Mouse (Mus musculus): Measurements from ENCODE around the gene Gm7361. TPM values are rescaled to one million over a fixed set of nuclear protein-coding genes. Genes with fewer than 3 reads are reported as not detected.

The Gm7361 gene
- polyA plus RNA-seq, 1 experiment from 2014 or later, result not detected

DNA sequence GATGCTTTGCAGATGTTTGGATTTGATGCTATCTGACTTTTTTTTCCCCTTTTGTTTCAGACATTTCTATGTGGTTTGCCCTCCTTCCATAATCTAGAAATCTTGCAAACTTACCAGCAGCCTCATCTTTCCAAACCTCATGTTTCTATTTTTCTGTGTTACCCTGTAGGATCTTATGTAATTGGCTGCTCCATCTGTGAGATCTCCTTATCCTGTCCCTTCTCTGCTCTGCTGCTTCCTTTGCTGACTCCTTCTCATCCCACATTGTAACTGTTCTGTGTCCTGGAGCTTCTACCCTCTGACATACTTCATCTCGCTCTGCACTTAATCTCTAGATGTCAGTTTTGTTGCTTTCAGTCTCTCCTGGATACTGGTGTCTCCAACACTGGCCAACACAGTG lies 35.8 kb downstream of the Gm7361 start:
- Histone ChIP-seq H3K27ac (replicated peaks; ENCODE audit: low read depth, low read length) (no peak overlapping the region), H3K4me1 (ENCODE audit: control insufficient read depth, insufficient read depth, low read length) (no peaks in the 10 kb centered on the region), H3K9ac (ENCODE audit: low read depth, low read length) (no peak overlapping the region), H3K36me3 (ENCODE audit: control insufficient read depth, insufficient read depth, low read length) (no peaks in the 10 kb centered on the region), H3K9me3 (ENCODE audit: control insufficient read depth, low read length) (no peaks in the 10 kb centered on the region), H3K4me3 (ENCODE audit: low read depth, low read length) (no peak overlapping the region), H3K4me2 (ENCODE audit: low read depth, low read length) (no peak overlapping the region), H3K27me3 (replicated peaks; ENCODE audit: control insufficient read depth, insufficient read depth, low read length) (no peaks in the 10 kb centered on the region)
- 65% methylated on average over 1 of the region's 1 CpGs for WGBS
- ATAC-seq (ENCODE audit: low read depth), result no peak
- no peak for DNase-seq (ENCODE audit: low spot score)

Other genes starting within 250 kb of the Gm7361 start
- gene Gm5862, start 234.8 kb upstream of the Gm7361 start, polyA plus RNA-seq (2014; fragmentation: Nextera tagmentation; extraction: Ambion mirVana), result 0.17 TPM in 1 of 2 replicates, not detected in the other
- gene Speer4a, start 218.1 kb upstream of the Gm7361 start, polyA plus RNA-seq (2014; fragmentation: Nextera tagmentation; extraction: Ambion mirVana), result 0.08 and 0.26 TPM in 2 replicates
- 0.14 and 0.20 TPM in 2 replicates for gene Gm7347, start 199.1 kb upstream of the Gm7361 start, polyA plus RNA-seq (2014; fragmentation: Nextera tagmentation; extraction: Ambion mirVana)
- gene Gm10471, start 168.4 kb upstream of the Gm7361 start, polyA plus RNA-seq (2014; fragmentation: Nextera tagmentation; extraction: Ambion mirVana), result 0.07 and 0.12 TPM in 2 replicates
- 0.18 and 0.43 TPM in 2 replicates for gene 5031410I06Rik, start 152.3 kb upstream of the Gm7361 start, polyA plus RNA-seq (2014; fragmentation: Nextera tagmentation; extraction: Ambion mirVana)
- gene Gm10220, start 136.3 kb upstream of the Gm7361 start, polyA plus RNA-seq (2014; fragmentation: Nextera tagmentation; extraction: Ambion mirVana), result 0.10 and 0.24 TPM in 2 replicates

All from embryonic facial prominence, embryonic 14.5 days (tissue).